8 mouse cellular contexts compared by ENCODE assay signal in genomic region chr11:69125041-69125851, GRCm38 (mm10). TPM values are rescaled to one million over a fixed set of nuclear protein-coding genes. Genes with fewer than 3 reads are reported as not detected.
DNase-seq lines count a peak whose midpoint lies in the region; ATAC-seq and TF ChIP-seq lines count a peak whose summit lies in the region.

No protein-coding gene starts in this region.

- H3K4me3 ChIP-seq in ES-E14 (ENCODE audit: insufficient read depth in 1 of 2, low read depth in 1 of 2, low read length in 2 of 2, poor library complexity in 1 of 2, severe bottlenecking in 1 of 2) = peak overlapping the region; percentile 53 to 64
- H3K4me3 ChIP-seq in forebrain, embryonic 13.5 days = peak overlapping the region; percentile 65
- peak overlapping the region; percentile 72 for H3K4me3 ChIP-seq in lung, embryonic 16.5 days (ENCODE audit: low read length)

- H3K27ac ChIP-seq in ES-E14 (ENCODE audit: insufficient read depth, low read depth, low read length, poor library complexity, severe bottlenecking) = 0 out of 2 replicates have a peak overlapping the region, but pooled peaks have one; percentile 13
- no peak overlapping the region for H3K27ac ChIP-seq in forebrain, embryonic 13.5 days
- H3K27ac ChIP-seq in lung, embryonic 16.5 days (ENCODE audit: low read length) = peak overlapping the region; percentile 65

- H3K9ac ChIP-seq in ES-E14 (ENCODE audit: insufficient read depth, low read depth, low read length, poor library complexity, severe bottlenecking) = peak overlapping the region; percentile 24
- H3K9ac ChIP-seq in forebrain, embryonic 13.5 days = peak overlapping the region; percentile 65
- peak overlapping the region; percentile 67 for H3K9ac ChIP-seq in lung, embryonic 16.5 days (ENCODE audit: low read length)

- ATAC-seq in forebrain, embryonic 13.5 days = peak; percentile 44
- ATAC-seq in hematopoietic stem cell, adult 5-6 weeks (replicated peaks in 1 of 2; ENCODE audit: insufficient read depth in 1 of 2, low FRiP score in 2 of 2, low TSS enrichment in 1 of 2, low read depth in 1 of 2, poor library complexity in 2 of 2, severe bottlenecking in 2 of 2) = peak; percentile 40 to 62
- peak; percentile 23 for ATAC-seq in lung, embryonic 16.5 days (ENCODE audit: low read depth)

- peak; percentile 90 for DNase-seq in ES-E14 (ENCODE audit: low read depth, low spot score)
- DNase-seq in c-Kit-positive CD71-positive TER-119-positive erythroid progenitor cells, embryonic 14.5 days (ENCODE audit: low spot score) = peak; percentile 92
- DNase-seq in layer of hippocampus, adult 9-10 months (ENCODE audit: low spot score) = peak; percentile 86
- DNase-seq in ovary, postnatal 36 days (ENCODE audit: low spot score) = peak; percentile 79
- peak; percentile 83 for DNase-seq in thymus, postnatal 14 days

- no peaks in the 10 kb centered on the region for H3K36me3 ChIP-seq in ES-E14 (ENCODE audit: control insufficient read depth, insufficient read depth, low read length, poor library complexity, severe bottlenecking)
- H3K36me3 ChIP-seq in forebrain, embryonic 13.5 days (ENCODE audit: poor library complexity, severe bottlenecking) = no peaks in the 10 kb centered on the region
- no peaks in the 10 kb centered on the region for H3K36me3 ChIP-seq in lung, embryonic 16.5 days (ENCODE audit: control insufficient read depth, insufficient read depth, low read length)

- H3K4me2 ChIP-seq in forebrain, embryonic 13.5 days = peak overlapping the region; percentile 74
- H3K4me2 ChIP-seq in lung, embryonic 16.5 days (ENCODE audit: low read depth, low read length) = peak overlapping the region; percentile 71

- in situ Hi-C loops in ES-E14 (cut with MboI; ENCODE audit: low sequenced_read_pairs in 2 of 2, unreplicated experiment in 2 of 2) = loop anchor here in 1 of 2 experiments (5.0 kb wide), 1 partner anchor 63 kb away; no protein-coding TSS in a partner anchor

- peaks cover 0 to 10% of the 10 kb centered on the region in 2 experiments; a peak in 2 of 4 replicates for H3K4me1 ChIP-seq in ES-E14 (ENCODE audit: control insufficient read depth in 2 of 2, insufficient read depth in 2 of 2, low read length in 2 of 2, poor library complexity in 1 of 2)
- H3K4me1 ChIP-seq in forebrain, embryonic 13.5 days = peaks cover 33% of the 10 kb centered on the region
- peaks cover 18% of the 10 kb centered on the region for H3K4me1 ChIP-seq in lung, embryonic 16.5 days (replicated peaks; ENCODE audit: control insufficient read depth, insufficient read depth, low read length)

- no peaks in the 10 kb centered on the region for H3K9me3 ChIP-seq in ES-E14 (ENCODE audit: control insufficient read depth, insufficient read depth, low read depth, low read length)
- no peaks in the 10 kb centered on the region for H3K9me3 ChIP-seq in forebrain, embryonic 13.5 days (replicated peaks)
- no peaks in the 10 kb centered on the region for H3K9me3 ChIP-seq in lung, embryonic 16.5 days (ENCODE audit: control insufficient read depth, low read length)

- under 1% methylated on average over 24 of the region's 24 CpGs for WGBS in forebrain, embryonic 13.5 days
- under 1% methylated on average over 24 of the region's 24 CpGs for WGBS in lung, embryonic 16.5 days

- peaks cover 25% of the 10 kb centered on the region for H3K27me3 ChIP-seq in forebrain, embryonic 13.5 days
- H3K27me3 ChIP-seq in lung, embryonic 16.5 days (ENCODE audit: control insufficient read depth, insufficient read depth, low read depth, low read length) = no peaks in the 10 kb centered on the region

TF ChIP-seq in ES-E14, 5 proteins besides CTCF, POLR2A, EP300 and RAD21:
- TF ChIP-seq MAFK (IDR thresholded peaks at IDR 0.05; ENCODE audit: insufficient read depth, low read depth, low read length) = peak; percentile 92
- TF ChIP-seq ZNF384 (IDR thresholded peaks at IDR 0.05; ENCODE audit: low read depth, low read length) = peak; percentile 92
- TF ChIP-seq HCFC1 (IDR thresholded peaks at IDR 0.05; ENCODE audit: borderline replicate concordance, insufficient read depth, low read length) = 0 out of 2 replicates have a peak, but pooled peaks have one; percentile 22
- no peak for TF ChIP-seq ZC3H11A (IDR thresholded peaks at IDR 0.05; ENCODE audit: borderline replicate concordance, low read depth, low read length)
- TF ChIP-seq CHD2 (IDR thresholded peaks at IDR 0.05; ENCODE audit: low read depth, low read length) = no peak

RNA-seq across cellular contexts. Expression of gene Aloxe3, which starts 0.5 kb away (rescaled TPM):
- 0.49 and 1.4 TPM in 2 replicates for total RNA-seq in ES-E14 (2012; rRNA removed)
- polyA plus RNA-seq in forebrain, embryonic 13.5 days (2015; fragmentation: Nextera tagmentation; extraction: Ambion mirVana) = 1.5 TPM in 1 of 2 replicates, not detected in the other
- total RNA-seq in hematopoietic stem cell, adult 5-6 weeks (2017) = not detected in 2 replicates
- polyA plus RNA-seq in lung, embryonic 16.5 days (2015; fragmentation: Nextera tagmentation; extraction: Ambion mirVana) = 0.24 and 0.31 TPM in 2 replicates

RNA-seq across cellular contexts. Expression of gene 9130213A22Rik, which starts 2.9 kb away (rescaled TPM):
- total RNA-seq in ES-E14 (2012; rRNA removed) = not detected in 2 replicates
- polyA plus RNA-seq in forebrain, embryonic 13.5 days (2015; fragmentation: Nextera tagmentation; extraction: Ambion mirVana) = 0.21 and 0.34 TPM in 2 replicates
- not detected in 2 replicates for total RNA-seq in hematopoietic stem cell, adult 5-6 weeks (2017)
- polyA plus RNA-seq in lung, embryonic 16.5 days (2015; fragmentation: Nextera tagmentation; extraction: Ambion mirVana) = 0.36 and 0.44 TPM in 2 replicates

RNA-seq across cellular contexts. Expression of gene Hes7, which starts 5.0 kb away (rescaled TPM):
- not detected in 2 replicates for total RNA-seq in ES-E14 (2012; rRNA removed)
- 0.12 and 0.21 TPM in 2 replicates for polyA plus RNA-seq in forebrain, embryonic 13.5 days (2015; fragmentation: Nextera tagmentation; extraction: Ambion mirVana)
- total RNA-seq in hematopoietic stem cell, adult 5-6 weeks (2017) = not detected in 2 replicates
- 0.38 and 0.43 TPM in 2 replicates for polyA plus RNA-seq in lung, embryonic 16.5 days (2015; fragmentation: Nextera tagmentation; extraction: Ambion mirVana)

RNA-seq across cellular contexts. Expression of gene Per1, which starts 30.2 kb away (rescaled TPM):
- 6.0 and 8.6 TPM in 2 replicates for total RNA-seq in ES-E14 (2012; rRNA removed)
- 6.0 and 6.4 TPM in 2 replicates for polyA plus RNA-seq in forebrain, embryonic 13.5 days (2015; fragmentation: Nextera tagmentation; extraction: Ambion mirVana)
- total RNA-seq in hematopoietic stem cell, adult 5-6 weeks (2017) = 33.6 and 42.1 TPM in 2 replicates
- polyA plus RNA-seq in lung, embryonic 16.5 days (2015; fragmentation: Nextera tagmentation; extraction: Ambion mirVana) = 31.1 and 32.4 TPM in 2 replicates

RNA-seq across cellular contexts. Expression of gene Alox12b, which starts 31.5 kb away (rescaled TPM):
- total RNA-seq in ES-E14 (2012; rRNA removed) = 0.21 and 0.22 TPM in 2 replicates
- polyA plus RNA-seq in forebrain, embryonic 13.5 days (2015; fragmentation: Nextera tagmentation; extraction: Ambion mirVana) = not detected in 2 replicates
- not detected in 2 replicates for total RNA-seq in hematopoietic stem cell, adult 5-6 weeks (2017)
- 0.33 TPM in 1 of 2 replicates, not detected in the other for polyA plus RNA-seq in lung, embryonic 16.5 days (2015; fragmentation: Nextera tagmentation; extraction: Ambion mirVana)
